Mouse (Mus musculus) heart, adult 2 months (tissue): ENCODE measurements at regions not wholly inside any gene's neighbourhood (a gene's known extent, or its start where the extent isn't known, plus 50 kb on each side); places are given as distances from the start of the nearest gene placed in this dataset.

Experiments
- CTCF ChIP-seq: fragments of 200-600 bp; IDR thresholded peaks from 2 replicates; pipeline ENCODE4 v1.8.1; 2022; ENCODE audit warnings: antibody characterized with exemption, mild to moderate bottlenecking, moderate library complexity
- POLR2A ChIP-seq: fragments of 200-500 bp; IDR thresholded peaks from 2 replicates; pipeline ENCODE4 v1.6.1; 2011; ENCODE audit warnings: mild to moderate bottlenecking, low read depth, low read length, control low read depth; ENCODE audit not compliant: insufficient read depth

GRCm38 (mm10) chr15:90784741-90785140 is 105.5 kb upstream of the Cpne8 start:
- TF ChIP-seq POLR2A (no peak), CTCF (no peak)
